Comparison of ENCODE assay signal across 29 mouse cellular contexts in genomic region chr7:4167098-4167497, GRCm38 (mm10). TPM values are rescaled to one million over a fixed set of nuclear protein-coding genes. Genes with fewer than 3 reads are reported as not detected.
A peak's percentile ranks its signal among the peaks of the same experiment; 100 is the strongest.
DNase-seq lines count a peak whose midpoint lies in the region; ATAC-seq and TF ChIP-seq lines count a peak whose summit lies in the region.
"Had no signal": no experiment of that assay in that cellular context is flagged by ENCODE, and none has a peak within 500 bp of the region (broad histone marks: within the 10 kb centered on the region; RNA-seq: fewer than 3 reads in every experiment).

No protein-coding gene starts in this region.

- no peaks in the 10 kb centered on the region for H3K27me3 ChIP-seq in midbrain, embryonic 11.5 days (ENCODE audit: control insufficient read depth, insufficient read depth, low read length)
- no peaks in the 10 kb centered on the region for H3K27me3 ChIP-seq in midbrain, postnatal 0 days (ENCODE audit: insufficient read depth, low read length)
- no peaks in the 10 kb centered on the region for H3K27me3 ChIP-seq in intestine, embryonic 15.5 days (replicated peaks)
- no peaks in the 10 kb centered on the region for H3K27me3 ChIP-seq in cerebellum, adult 2 months (ENCODE audit: control insufficient read depth, insufficient read depth, low read length)
- H3K27me3 ChIP-seq: forebrain, embryonic 13.5 days; limb, embryonic 12.5 days; liver, embryonic 15.5 days; midbrain, embryonic 13.5 days; Patski had no signal

- no peaks in the 10 kb centered on the region for H3K36me3 ChIP-seq in midbrain, embryonic 11.5 days (ENCODE audit: control insufficient read depth, insufficient read depth, low read length)
- no peaks in the 10 kb centered on the region for H3K36me3 ChIP-seq in midbrain, postnatal 0 days (ENCODE audit: insufficient read depth, low read length)
- H3K36me3 ChIP-seq in intestine, embryonic 15.5 days = no peaks in the 10 kb centered on the region
- H3K36me3 ChIP-seq: limb, embryonic 12.5 days; liver, embryonic 15.5 days; midbrain, embryonic 13.5 days had no signal

- H3K4me3 ChIP-seq in midbrain, embryonic 11.5 days (ENCODE audit: low read depth, low read length) = no peak overlapping the region
- no peak overlapping the region for H3K4me3 ChIP-seq in midbrain, postnatal 0 days (ENCODE audit: low read depth, low read length)
- H3K4me3 ChIP-seq in intestine, embryonic 15.5 days (replicated peaks) = no peak overlapping the region
- H3K4me3 ChIP-seq in cerebellum, adult 2 months (replicated peaks; ENCODE audit: insufficient read depth, low read depth, low read length) = no peak overlapping the region
- H3K4me3 ChIP-seq: forebrain, embryonic 13.5 days; layer of hippocampus, adult 2 months; left cerebral cortex, adult 2 months; limb, embryonic 12.5 days; liver, embryonic 15.5 days; midbrain, embryonic 13.5 days had no signal

- H3K4me2 ChIP-seq in midbrain, embryonic 11.5 days = no peak overlapping the region
- no peak overlapping the region for H3K4me2 ChIP-seq in midbrain, postnatal 0 days (ENCODE audit: low read depth, low read length, poor library complexity, severe bottlenecking)
- no peak overlapping the region for H3K4me2 ChIP-seq in intestine, embryonic 15.5 days (replicated peaks)
- H3K4me2 ChIP-seq: forebrain, embryonic 13.5 days; heart, embryonic 11.5 days; hindbrain, embryonic 14.5 days; limb, embryonic 12.5 days; liver, embryonic 15.5 days; lung, embryonic 14.5 days; midbrain, embryonic 13.5 days had no signal

- no peaks in the 10 kb centered on the region for H3K9me3 ChIP-seq in midbrain, embryonic 11.5 days (ENCODE audit: control insufficient read depth, low read length)
- H3K9me3 ChIP-seq in midbrain, postnatal 0 days (ENCODE audit: low read length) = no peaks in the 10 kb centered on the region
- no peaks in the 10 kb centered on the region for H3K9me3 ChIP-seq in intestine, embryonic 15.5 days
- H3K9me3 ChIP-seq: forebrain, embryonic 13.5 days; limb, embryonic 12.5 days; liver, embryonic 15.5 days; midbrain, embryonic 13.5 days had no signal

- peaks cover 11% of the 10 kb centered on the region for H3K4me1 ChIP-seq in midbrain, embryonic 11.5 days (ENCODE audit: control insufficient read depth, insufficient read depth, low read length)
- H3K4me1 ChIP-seq in midbrain, postnatal 0 days (ENCODE audit: insufficient read depth, low read length) = no peaks in the 10 kb centered on the region
- peaks cover 10% of the 10 kb centered on the region; the same call in 1 of the 2 replicates for H3K4me1 ChIP-seq in intestine, embryonic 15.5 days (replicated peaks)
- no peaks in the 10 kb centered on the region for H3K4me1 ChIP-seq in cerebellum, adult 2 months (ENCODE audit: control insufficient read depth, insufficient read depth, low read length)

- H3K9ac ChIP-seq in midbrain, embryonic 11.5 days (ENCODE audit: low read length) = no peak overlapping the region
- H3K9ac ChIP-seq in midbrain, postnatal 0 days (replicated peaks; ENCODE audit: low read length, poor library complexity, severe bottlenecking) = no peak overlapping the region
- H3K9ac ChIP-seq in intestine, embryonic 15.5 days = no peak overlapping the region
- H3K9ac ChIP-seq: forebrain, embryonic 13.5 days; hindbrain, embryonic 14.5 days; limb, embryonic 12.5 days; liver, embryonic 15.5 days; lung, embryonic 14.5 days; midbrain, embryonic 13.5 days had no signal

- no peak overlapping the region for H3K27ac ChIP-seq in midbrain, embryonic 11.5 days (ENCODE audit: low read depth, low read length)
- H3K27ac ChIP-seq in midbrain, postnatal 0 days (ENCODE audit: low read depth, low read length) = no peak overlapping the region
- peak overlapping the region; percentile 44; the same call in 1 of the 2 replicates for H3K27ac ChIP-seq in intestine, embryonic 15.5 days
- H3K27ac ChIP-seq in cerebellum, adult 2 months (ENCODE audit: insufficient read depth, low read length) = no peak overlapping the region
- H3K27ac ChIP-seq: forebrain, embryonic 13.5 days; hindbrain, embryonic 14.5 days; layer of hippocampus, adult 2 months; left cerebral cortex, adult 2 months; limb, embryonic 12.5 days; liver, embryonic 15.5 days; midbrain, embryonic 13.5 days had no signal

- DNase-seq in adrenal gland, postnatal 10 days = peak; percentile 32
- no peak for DNase-seq in adrenal gland, adult 18-20 months (ENCODE audit: low spot score in 2 of 2)
- DNase-seq in midbrain, embryonic 11.5 days (ENCODE audit: low spot score, missing footprints) = peak; percentile 28
- DNase-seq in midbrain, postnatal 0 days (ENCODE audit: low spot score) = no peak
- peak; percentile 59 for DNase-seq in testis, postnatal 10 days (ENCODE audit: low spot score)
- DNase-seq in cerebellum, adult 2 months = no peak
- DNase-seq in right cerebral cortex, postnatal 14 days = no peak
- DNase-seq: cerebellum, adult 8-10 months; cerebellum, postnatal 36 days; gastrocnemius, postnatal 14 days; heart, adult 18-20 months; kidney, adult 9 months; lung, embryonic 14.5 days; thymus, adult 18-20 months; thymus, postnatal 25 days had no signal

- no peak for TF ChIP-seq POLR2A in cerebellum, adult 2 months (IDR thresholded peaks at IDR 0.05; ENCODE audit: borderline replicate concordance, insufficient read depth, low read length)

- no peak for TF ChIP-seq CTCF in midbrain, postnatal 0 days (IDR thresholded peaks at IDR 0.05)
- TF ChIP-seq CTCF in cerebellum, adult 2 months (IDR thresholded peaks at IDR 0.05; ENCODE audit: borderline replicate concordance, insufficient read depth, low read depth, low read length) = no peak

- ATAC-seq in midbrain, embryonic 11.5 days (ENCODE audit: low FRiP score) = no peak
- no peak for ATAC-seq in midbrain, postnatal 0 days (ENCODE audit: low FRiP score)
- peak; percentile 70 for ATAC-seq in intestine, embryonic 15.5 days
- ATAC-seq: forebrain, embryonic 13.5 days; midbrain, embryonic 13.5 days; Patski had no signal

RNA-seq across cellular contexts. Expression of gene Cdc42ep5, which starts 2.4 kb away (rescaled TPM):
- total RNA-seq in adrenal gland, postnatal 10 days (2021) = 10 to 100 TPM; 24.8 to 25.3 TPM
- 10 to 100 TPM; 22.9 to 26.9 TPM for total RNA-seq in adrenal gland, adult 18-20 months (2021)
- 15.6 and 17.4 TPM in 2 replicates for polyA plus RNA-seq in midbrain, embryonic 11.5 days (2014; fragmentation: Nextera tagmentation; extraction: Ambion mirVana)
- 6.6 and 9.7 TPM in 2 replicates for total RNA-seq in midbrain, postnatal 0 days (2014; rRNA removed)
- 8.3 and 8.5 TPM in 2 replicates for polyA plus RNA-seq in midbrain, postnatal 0 days (2015; fragmentation: Nextera tagmentation; extraction: Ambion mirVana)
- polyA plus RNA-seq in intestine, embryonic 15.5 days (2015; fragmentation: Nextera tagmentation; extraction: Ambion mirVana) = 66.3 and 68.6 TPM in 2 replicates
- 1.6 and 2.7 TPM in 2 replicates for polyA plus RNA-seq in cerebellum, adult 2 months (2012; rRNA removed)
- total RNA-seq: hematopoietic stem cell, adult 5-6 weeks; megakaryocyte, adult 5-6 weeks; MEL; monocyte, adult 5-6 weeks had no signal

RNA-seq across cellular contexts. Expression of gene Leng9, which starts 16.9 kb away (rescaled TPM):
- total RNA-seq in adrenal gland, postnatal 10 days (2021) = 1 to 10 TPM; 5.5 to 9.8 TPM
- 10 to 100 TPM in 1 of 2 experiments, 1 to 10 TPM in 1; 9.1 to 10.8 TPM for total RNA-seq in adrenal gland, adult 18-20 months (2021)
- 1.5 and 2.0 TPM in 2 replicates for polyA plus RNA-seq in midbrain, embryonic 11.5 days (2014; fragmentation: Nextera tagmentation; extraction: Ambion mirVana)
- total RNA-seq in midbrain, postnatal 0 days (2014; rRNA removed) = 3.3 and 4.9 TPM in 2 replicates
- polyA plus RNA-seq in midbrain, postnatal 0 days (2015; fragmentation: Nextera tagmentation; extraction: Ambion mirVana) = 4.7 and 5.3 TPM in 2 replicates
- 4.5 and 4.9 TPM in 2 replicates for polyA plus RNA-seq in intestine, embryonic 15.5 days (2015; fragmentation: Nextera tagmentation; extraction: Ambion mirVana)
- 8.8 and 9.7 TPM in 2 replicates for polyA plus RNA-seq in cerebellum, adult 2 months (2012; rRNA removed)

RNA-seq across cellular contexts. Expression of gene Leng8, which starts 30.3 kb away (rescaled TPM):
- total RNA-seq in adrenal gland, postnatal 10 days (2021) = 100 to 1,000 TPM in 1 of 2 experiments, 10 to 100 TPM in 1; 66.0 to 134 TPM
- 100 to 1,000 TPM in 1 of 2 experiments, 10 to 100 TPM in 1; 86.8 to 106 TPM for total RNA-seq in adrenal gland, adult 18-20 months (2021)
- 44.4 and 45.6 TPM in 2 replicates for polyA plus RNA-seq in midbrain, embryonic 11.5 days (2014; fragmentation: Nextera tagmentation; extraction: Ambion mirVana)
- 176 and 253 TPM in 2 replicates for total RNA-seq in midbrain, postnatal 0 days (2014; rRNA removed)
- polyA plus RNA-seq in midbrain, postnatal 0 days (2015; fragmentation: Nextera tagmentation; extraction: Ambion mirVana) = 52.7 and 64.1 TPM in 2 replicates
- 46.3 and 49.2 TPM in 2 replicates for polyA plus RNA-seq in intestine, embryonic 15.5 days (2015; fragmentation: Nextera tagmentation; extraction: Ambion mirVana)
- 587 and 614 TPM in 2 replicates for polyA plus RNA-seq in cerebellum, adult 2 months (2012; rRNA removed)

RNA-seq across cellular contexts. Expression of gene Ttyh1, which starts 47.9 kb away (rescaled TPM):
- 1 to 10 TPM; 6.4 to 9.1 TPM for total RNA-seq in adrenal gland, postnatal 10 days (2021)
- 1 to 10 TPM; 1.3 to 1.9 TPM for total RNA-seq in adrenal gland, adult 18-20 months (2021)
- polyA plus RNA-seq in midbrain, embryonic 11.5 days (2014; fragmentation: Nextera tagmentation; extraction: Ambion mirVana) = 33.8 and 43.6 TPM in 2 replicates
- total RNA-seq in midbrain, postnatal 0 days (2014; rRNA removed) = 433 and 742 TPM in 2 replicates
- polyA plus RNA-seq in midbrain, postnatal 0 days (2015; fragmentation: Nextera tagmentation; extraction: Ambion mirVana) = 186 and 226 TPM in 2 replicates
- 7.1 and 9.7 TPM in 2 replicates for polyA plus RNA-seq in intestine, embryonic 15.5 days (2015; fragmentation: Nextera tagmentation; extraction: Ambion mirVana)
- 626 and 638 TPM in 2 replicates for polyA plus RNA-seq in cerebellum, adult 2 months (2012; rRNA removed)
- total RNA-seq: megakaryocyte, adult 5-6 weeks; monocyte, adult 5-6 weeks had no signal

Comparison
In these comparisons a context has a peak if more than half of its experiments do, and no peak if none do; other contexts are left out.
1. DNase-seq: peak in adrenal gland, postnatal 10 days (single experiment), midbrain, embryonic 11.5 days (single experiment) and testis, postnatal 10 days (single experiment); none in adrenal gland, adult 18-20 months (0 of 2), midbrain, postnatal 0 days (single experiment), cerebellum, adult 2 months (0 of 2) and right cerebral cortex, postnatal 14 days (single experiment).